Mouse (Mus musculus): Measurements from ENCODE around the gene Pde4c. TPM values are rescaled to one million over a fixed set of nuclear protein-coding genes. Genes with fewer than 3 reads are reported as not detected.
A peak's percentile ranks its signal among the peaks of the same experiment; 100 is the strongest.

Pde4c gene
- polyA plus RNA-seq, 1 experiment = 0.10 TPM

GRCm38 (mm10) chr8:70787941-70788667 lies 64.6 kb downstream of the Pde4c start:
- no peak overlapping the region for H3K4me2 ChIP-seq (ENCODE audit: low read depth)
- H3K79me2 ChIP-seq (ENCODE audit: control insufficient read depth, insufficient read depth) = peaks cover 15% of the 10 kb centered on the region
- TF ChIP-seq REST (IDR thresholded peaks at IDR 0.05; ENCODE audit: insufficient read depth, insufficient read length) (no peak), MYOD1 (IDR thresholded peaks at IDR 0.05; ENCODE audit: control insufficient read depth in 1 of 3, insufficient read length in 2 of 3, low read depth in 2 of 3) (no peak), MYOG (IDR thresholded peaks at IDR 0.05; ENCODE audit: control insufficient read depth in 1 of 3, insufficient read depth in 1 of 3, insufficient read length in 2 of 3, low read depth in 2 of 3) (no peak), POLR2A (IDR thresholded peaks at IDR 0.05; ENCODE audit: insufficient read length, low read depth) (no peak), MAX (IDR thresholded peaks at IDR 0.05; ENCODE audit: low read depth) (no peak), SRF (IDR thresholded peaks at IDR 0.05; ENCODE audit: control insufficient read depth, insufficient read length, low read depth) (no peak), USF1 (IDR thresholded peaks at IDR 0.05; ENCODE audit: low read depth) (no peak), CEBPB (IDR thresholded peaks at IDR 0.05; ENCODE audit: insufficient read depth, poor library complexity, severe bottlenecking) (no peak), POLR2AphosphoS2 (IDR thresholded peaks at IDR 0.05; ENCODE audit: insufficient read length, low read depth) (no peak), TCF3 (IDR thresholded peaks at IDR 0.05; ENCODE audit: insufficient read length, low read depth) (no peak), TCF12 (IDR thresholded peaks at IDR 0.05; ENCODE audit: insufficient read depth, poor library complexity, severe bottlenecking) (no peak), E2F4 (IDR thresholded peaks at IDR 0.05; ENCODE audit: insufficient read depth) (no peak)
- H3K27me3 ChIP-seq (ENCODE audit: control insufficient read depth, insufficient read depth, insufficient read length) = no peaks in the 10 kb centered on the region
- H3K36me3 ChIP-seq (ENCODE audit: control insufficient read depth, insufficient read depth) = peaks cover 5% of the 10 kb centered on the region
- no peak overlapping the region for H3ac ChIP-seq (ENCODE audit: control insufficient read depth, insufficient read length)
- H3K4me3 ChIP-seq = no peak overlapping the region

GRCm38 (mm10) chr8:70789046-70789445 lies 65.5 kb downstream of the Pde4c start:
- Histone ChIP-seq H3K27me3 (ENCODE audit: control insufficient read depth, insufficient read depth, insufficient read length) (no peaks in the 10 kb centered on the region), H3K4me3 (no peak overlapping the region), H3ac (ENCODE audit: control insufficient read depth, insufficient read length) (no peak overlapping the region), H3K79me2 (ENCODE audit: control insufficient read depth, insufficient read depth) (peaks cover 15% of the 10 kb centered on the region), H3K4me2 (ENCODE audit: low read depth) (no peak overlapping the region), H3K36me3 (ENCODE audit: control insufficient read depth, insufficient read depth) (peaks cover 5% of the 10 kb centered on the region)
- TF ChIP-seq POLR2A (IDR thresholded peaks at IDR 0.05; ENCODE audit: insufficient read length, low read depth) (no peak), MYOD1 (IDR thresholded peaks at IDR 0.05; ENCODE audit: control insufficient read depth in 1 of 3, insufficient read length in 2 of 3, low read depth in 2 of 3) (peak in 1 of 3 experiments; percentile 39)

- Histone ChIP-seq H3K36me3 (ENCODE audit: control insufficient read depth, insufficient read depth) (peaks cover 3% of the 10 kb centered on the region), H3K4me3 (peak overlapping the region; percentile 25), H3K27me3 (ENCODE audit: control insufficient read depth, insufficient read depth, insufficient read length) (no peaks in the 10 kb centered on the region), H3K4me2 (ENCODE audit: low read depth) (peak overlapping the region; percentile 72), H3K79me2 (ENCODE audit: control insufficient read depth, insufficient read depth) (peaks cover 15% of the 10 kb centered on the region), H3ac (ENCODE audit: control insufficient read depth, insufficient read length) (no peak overlapping the region)
- TF ChIP-seq USF1 (IDR thresholded peaks at IDR 0.05; ENCODE audit: low read depth) = no peak
- no peak for TF ChIP-seq E2F4 (IDR thresholded peaks at IDR 0.05; ENCODE audit: insufficient read depth)
- TF ChIP-seq SRF (IDR thresholded peaks at IDR 0.05; ENCODE audit: control insufficient read depth, insufficient read length, low read depth) = no peak
- no peak for TF ChIP-seq CEBPB (IDR thresholded peaks at IDR 0.05; ENCODE audit: insufficient read depth, poor library complexity, severe bottlenecking)
- no peak for TF ChIP-seq MAX (IDR thresholded peaks at IDR 0.05; ENCODE audit: low read depth)
- no peak for TF ChIP-seq REST (IDR thresholded peaks at IDR 0.05; ENCODE audit: insufficient read depth, insufficient read length)
- TF ChIP-seq MYOG (IDR thresholded peaks at IDR 0.05; ENCODE audit: control insufficient read depth in 1 of 3, insufficient read depth in 1 of 3, insufficient read length in 2 of 3, low read depth in 2 of 3) = no peak
- TF ChIP-seq TCF12 (IDR thresholded peaks at IDR 0.05; ENCODE audit: insufficient read depth, poor library complexity, severe bottlenecking) = no peak
- TF ChIP-seq MYOD1 (IDR thresholded peaks at IDR 0.05; ENCODE audit: control insufficient read depth in 1 of 3, insufficient read length in 2 of 3, low read depth in 2 of 3) = no peak
- no peak for TF ChIP-seq TCF3 (IDR thresholded peaks at IDR 0.05; ENCODE audit: insufficient read length, low read depth)
- TF ChIP-seq POLR2AphosphoS2 (IDR thresholded peaks at IDR 0.05; ENCODE audit: insufficient read length, low read depth) = no peak
- no peak for TF ChIP-seq POLR2A (IDR thresholded peaks at IDR 0.05; ENCODE audit: insufficient read length, low read depth)
Observed at GRCm38 (mm10) chr8:70790846-70791245, 67.3 kb downstream of the Pde4c start.

GRCm38 (mm10) chr8:70791294-70791701 lies 67.8 kb downstream of the Pde4c start:
- Histone ChIP-seq H3K79me2 (ENCODE audit: control insufficient read depth, insufficient read depth) (peaks cover 15% of the 10 kb centered on the region), H3ac (ENCODE audit: control insufficient read depth, insufficient read length) (no peak overlapping the region), H3K36me3 (ENCODE audit: control insufficient read depth, insufficient read depth) (no peaks in the 10 kb centered on the region), H3K27me3 (ENCODE audit: control insufficient read depth, insufficient read depth, insufficient read length) (no peaks in the 10 kb centered on the region), H3K4me2 (ENCODE audit: low read depth) (peak overlapping the region; percentile 72), H3K4me3 (peak overlapping the region; percentile 25)
- TF ChIP-seq USF1 (IDR thresholded peaks at IDR 0.05; ENCODE audit: low read depth) (no peak), TCF3 (IDR thresholded peaks at IDR 0.05; ENCODE audit: insufficient read length, low read depth) (no peak), CEBPB (IDR thresholded peaks at IDR 0.05; ENCODE audit: insufficient read depth, poor library complexity, severe bottlenecking) (no peak), POLR2AphosphoS2 (IDR thresholded peaks at IDR 0.05; ENCODE audit: insufficient read length, low read depth) (no peak), MYOD1 (IDR thresholded peaks at IDR 0.05; ENCODE audit: control insufficient read depth in 1 of 3, insufficient read length in 2 of 3, low read depth in 2 of 3) (no peak), TCF12 (IDR thresholded peaks at IDR 0.05; ENCODE audit: insufficient read depth, poor library complexity, severe bottlenecking) (no peak), E2F4 (IDR thresholded peaks at IDR 0.05; ENCODE audit: insufficient read depth) (no peak)

All from myocyte (in vitro differentiated cells).